Mouse (Mus musculus): ENCODE measurements at regions not wholly inside any gene's neighbourhood (a gene's known extent, or its start where the extent isn't known, plus 50 kb on each side); places are given as distances from the start of the nearest gene placed in this dataset.

- no peak for DNase-seq (ENCODE audit: low read depth in 1 of 2, low spot score in 2 of 2)
- Histone ChIP-seq H3K27ac (ENCODE audit: insufficient read depth, low read length) (no peak overlapping the region), H3K27me3 (ENCODE audit: control insufficient read depth, insufficient read depth, low read length) (no peaks in the 10 kb centered on the region), H3K36me3 (ENCODE audit: control insufficient read depth, insufficient read depth, low read length) (no peaks in the 10 kb centered on the region), H3K4me1 (ENCODE audit: control insufficient read depth, insufficient read depth, insufficient read length) (no peaks in the 10 kb centered on the region), H3K4me3 (ENCODE audit: extremely low read depth, insufficient read depth, insufficient read length) (no peak overlapping the region)
- TF ChIP-seq CTCF (IDR thresholded peaks at IDR 0.05; ENCODE audit: extremely low read depth, insufficient read depth, insufficient read length, insufficient replicate concordance) (no peak), POLR2A (IDR thresholded peaks at IDR 0.05; ENCODE audit: low read depth, low read length) (no peak)
- WGBS: 32% methylated on average over 2 of the region's 2 CpGs
Measured at GRCm38 (mm10) chr9:74425594-74425993, 315.4 kb downstream of the Wdr72 start.

- no peak overlapping the region for H3K27ac ChIP-seq (ENCODE audit: insufficient read depth, low read length)
- H3K27me3 ChIP-seq (ENCODE audit: control insufficient read depth, insufficient read depth, low read length): no peaks in the 10 kb centered on the region
- no peak for TF ChIP-seq CTCF (IDR thresholded peaks at IDR 0.05; ENCODE audit: extremely low read depth, insufficient read depth, insufficient read length, insufficient replicate concordance)
- TF ChIP-seq POLR2A (IDR thresholded peaks at IDR 0.05; ENCODE audit: low read depth, low read length): no peak
- H3K36me3 ChIP-seq (ENCODE audit: control insufficient read depth, insufficient read depth, low read length): no peaks in the 10 kb centered on the region
- no peak for DNase-seq (ENCODE audit: low read depth in 1 of 2, low spot score in 2 of 2)
- no peak overlapping the region for H3K4me3 ChIP-seq (ENCODE audit: extremely low read depth, insufficient read depth, insufficient read length)
- H3K4me1 ChIP-seq (ENCODE audit: control insufficient read depth, insufficient read depth, insufficient read length): no peaks in the 10 kb centered on the region
- WGBS: 86% methylated on average over 5 of the region's 5 CpGs
Measured at GRCm38 (mm10) chr9:74449981-74450380, 339.8 kb downstream of the Wdr72 start.

GRCm38 (mm10) chr9:74461084-74461483 is 350.9 kb downstream of the Wdr72 start:
- TF ChIP-seq CTCF (IDR thresholded peaks at IDR 0.05; ENCODE audit: extremely low read depth, insufficient read depth, insufficient read length, insufficient replicate concordance) (no peak), POLR2A (IDR thresholded peaks at IDR 0.05; ENCODE audit: low read depth, low read length) (no peak)
- no peak for DNase-seq (ENCODE audit: low read depth in 1 of 2, low spot score in 2 of 2)
- H3K36me3 ChIP-seq (ENCODE audit: control insufficient read depth, insufficient read depth, low read length): no peaks in the 10 kb centered on the region
- H3K27me3 ChIP-seq (ENCODE audit: control insufficient read depth, insufficient read depth, low read length): no peaks in the 10 kb centered on the region
- 70% methylated on average over 2 of the region's 2 CpGs for WGBS
- H3K4me1 ChIP-seq (ENCODE audit: control insufficient read depth, insufficient read depth, insufficient read length): no peaks in the 10 kb centered on the region
- H3K27ac ChIP-seq (ENCODE audit: insufficient read depth, low read length): no peak overlapping the region
- no peak overlapping the region for H3K4me3 ChIP-seq (ENCODE audit: extremely low read depth, insufficient read depth, insufficient read length)

GRCm38 (mm10) chr9:74476830-74477229 is 366.7 kb downstream of the Wdr72 start:
- no peak for DNase-seq (ENCODE audit: low read depth in 1 of 2, low spot score in 2 of 2)
- TF ChIP-seq CTCF (IDR thresholded peaks at IDR 0.05; ENCODE audit: extremely low read depth, insufficient read depth, insufficient read length, insufficient replicate concordance): no peak
- TF ChIP-seq POLR2A (IDR thresholded peaks at IDR 0.05; ENCODE audit: low read depth, low read length): no peak
- no peak overlapping the region for H3K27ac ChIP-seq (ENCODE audit: insufficient read depth, low read length)
- no peaks in the 10 kb centered on the region for H3K36me3 ChIP-seq (ENCODE audit: control insufficient read depth, insufficient read depth, low read length)
- H3K27me3 ChIP-seq (ENCODE audit: control insufficient read depth, insufficient read depth, low read length): no peaks in the 10 kb centered on the region
- H3K4me3 ChIP-seq (ENCODE audit: extremely low read depth, insufficient read depth, insufficient read length): no peak overlapping the region
- WGBS: 60% methylated on average over 2 of the region's 2 CpGs
- no peaks in the 10 kb centered on the region for H3K4me1 ChIP-seq (ENCODE audit: control insufficient read depth, insufficient read depth, insufficient read length)

GRCm38 (mm10) chr9:74479273-74479672 is 369.1 kb downstream of the Wdr72 start:
- DNase-seq (ENCODE audit: low read depth in 1 of 2, low spot score in 2 of 2): no peak
- Histone ChIP-seq H3K4me1 (ENCODE audit: control insufficient read depth, insufficient read depth, insufficient read length) (no peaks in the 10 kb centered on the region), H3K27ac (ENCODE audit: insufficient read depth, low read length) (no peak overlapping the region), H3K36me3 (ENCODE audit: control insufficient read depth, insufficient read depth, low read length) (no peaks in the 10 kb centered on the region), H3K4me3 (ENCODE audit: extremely low read depth, insufficient read depth, insufficient read length) (no peak overlapping the region), H3K27me3 (ENCODE audit: control insufficient read depth, insufficient read depth, low read length) (no peaks in the 10 kb centered on the region)
- no peak for TF ChIP-seq POLR2A (IDR thresholded peaks at IDR 0.05; ENCODE audit: low read depth, low read length)
- no peak for TF ChIP-seq CTCF (IDR thresholded peaks at IDR 0.05; ENCODE audit: extremely low read depth, insufficient read depth, insufficient read length, insufficient replicate concordance)
- 81% methylated on average over 8 of the region's 8 CpGs for WGBS

GRCm38 (mm10) chr9:74513887-74514286 is 347.8 kb upstream of the Onecut1 start:
- Histone ChIP-seq H3K27me3 (ENCODE audit: control insufficient read depth, insufficient read depth, low read length) (no peaks in the 10 kb centered on the region), H3K4me3 (ENCODE audit: extremely low read depth, insufficient read depth, insufficient read length) (no peak overlapping the region), H3K36me3 (ENCODE audit: control insufficient read depth, insufficient read depth, low read length) (no peaks in the 10 kb centered on the region), H3K27ac (ENCODE audit: insufficient read depth, low read length) (no peak overlapping the region), H3K4me1 (ENCODE audit: control insufficient read depth, insufficient read depth, insufficient read length) (no peaks in the 10 kb centered on the region)
- WGBS: 75% methylated on average over 2 of the region's 2 CpGs
- DNase-seq (ENCODE audit: low read depth in 1 of 2, low spot score in 2 of 2): no peak
- TF ChIP-seq POLR2A (IDR thresholded peaks at IDR 0.05; ENCODE audit: low read depth, low read length) (no peak), CTCF (IDR thresholded peaks at IDR 0.05; ENCODE audit: extremely low read depth, insufficient read depth, insufficient read length, insufficient replicate concordance) (no peak)

GRCm38 (mm10) chr9:74528550-74528949 is 333.2 kb upstream of the Onecut1 start:
- H3K27ac ChIP-seq (ENCODE audit: insufficient read depth, low read length): no peak overlapping the region
- no peak for TF ChIP-seq POLR2A (IDR thresholded peaks at IDR 0.05; ENCODE audit: low read depth, low read length)
- TF ChIP-seq CTCF (IDR thresholded peaks at IDR 0.05; ENCODE audit: extremely low read depth, insufficient read depth, insufficient read length, insufficient replicate concordance): no peak
- WGBS: 87% methylated on average over 3 of the region's 3 CpGs

More at GRCm38 (mm10) chr9:74528550-74528949, 333.2 kb upstream of the Onecut1 start:
- DNase-seq (ENCODE audit: low read depth in 1 of 2, low spot score in 2 of 2): no peak
- no peaks in the 10 kb centered on the region for H3K36me3 ChIP-seq (ENCODE audit: control insufficient read depth, insufficient read depth, low read length)
- no peaks in the 10 kb centered on the region for H3K27me3 ChIP-seq (ENCODE audit: control insufficient read depth, insufficient read depth, low read length)
- no peak overlapping the region for H3K4me3 ChIP-seq (ENCODE audit: extremely low read depth, insufficient read depth, insufficient read length)
- H3K4me1 ChIP-seq (ENCODE audit: control insufficient read depth, insufficient read depth, insufficient read length): no peaks in the 10 kb centered on the region
